Mouse (Mus musculus): Measurements from ENCODE around the gene Cep41. TPM values are rescaled to one million over a fixed set of nuclear protein-coding genes. Genes with fewer than 3 reads are reported as not detected.
A peak's percentile ranks its signal among the peaks of the same experiment; 100 is the strongest.

Gene Cep41
- polyA plus RNA-seq, 1 experiment from 2014 or later, result 20.6 TPM

- no peaks in the 10 kb centered on the region; the same call in 1 of the 2 replicates for H3K36me3 ChIP-seq (ENCODE audit: insufficient read depth, low read length)
- peaks cover 8% of the 10 kb centered on the region; the same call in 1 of the 2 replicates for H3K4me1 ChIP-seq (ENCODE audit: insufficient read depth, low read length)
- H3K4me3 ChIP-seq (ENCODE audit: low read length), result no peak overlapping the region
- 72% methylated on average over 6 of the region's 6 CpGs for WGBS
- no peaks in the 10 kb centered on the region for H3K27me3 ChIP-seq (ENCODE audit: insufficient read depth, low read length)
- H3K9me3 ChIP-seq (ENCODE audit: low read length), result no peaks in the 10 kb centered on the region
- H3K27ac ChIP-seq (ENCODE audit: low read length), result peak overlapping the region; percentile 71
- ATAC-seq (ENCODE audit: low FRiP score, low TSS enrichment), result no peak
- no peak overlapping the region for H3K4me2 ChIP-seq (replicated peaks; ENCODE audit: low read depth, low read length)
- no peak overlapping the region for H3K9ac ChIP-seq (replicated peaks; ENCODE audit: low read length)
These were observed 28.8 kb downstream of the Cep41 start for GRCm38 (mm10) chr6:30664776-30665175.

GRCm38 (mm10) chr6:30658619-30659018 lies 34.9 kb downstream of the Cep41 start:
- no peak for ATAC-seq (ENCODE audit: low FRiP score, low TSS enrichment)
- Histone ChIP-seq H3K27me3 (ENCODE audit: insufficient read depth, low read length) (no peaks in the 10 kb centered on the region), H3K9me3 (ENCODE audit: low read length) (no peaks in the 10 kb centered on the region), H3K27ac (ENCODE audit: low read length) (peak overlapping the region; percentile 14; the same call in 1 of the 2 replicates), H3K4me3 (ENCODE audit: low read length) (no peak overlapping the region), H3K9ac (replicated peaks; ENCODE audit: low read length) (no peak overlapping the region), H3K4me2 (replicated peaks; ENCODE audit: low read depth, low read length) (no peak overlapping the region), H3K4me1 (ENCODE audit: insufficient read depth, low read length) (peaks cover 34% of the 10 kb centered on the region), H3K36me3 (ENCODE audit: insufficient read depth, low read length) (no peaks in the 10 kb centered on the region; the same call in 1 of the 2 replicates)
- WGBS, result 64% methylated on average over 9 of the region's 9 CpGs

GRCm38 (mm10) chr6:30657279-30657678 lies 36.3 kb downstream of the Cep41 start:
- no peak for ATAC-seq (ENCODE audit: low FRiP score, low TSS enrichment)
- no peak overlapping the region for H3K4me2 ChIP-seq (replicated peaks; ENCODE audit: low read depth, low read length)
- H3K9ac ChIP-seq (replicated peaks; ENCODE audit: low read length), result no peak overlapping the region
- no peaks in the 10 kb centered on the region; the same call in 1 of the 2 replicates for H3K36me3 ChIP-seq (ENCODE audit: insufficient read depth, low read length)
- no peaks in the 10 kb centered on the region for H3K27me3 ChIP-seq (ENCODE audit: insufficient read depth, low read length)
- H3K27ac ChIP-seq (ENCODE audit: low read length), result peak overlapping the region; percentile 87
- WGBS, result 84% methylated on average over 12 of the region's 12 CpGs
- no peaks in the 10 kb centered on the region for H3K9me3 ChIP-seq (ENCODE audit: low read length)
- peaks cover 47% of the 10 kb centered on the region for H3K4me1 ChIP-seq (ENCODE audit: insufficient read depth, low read length)
- H3K4me3 ChIP-seq (ENCODE audit: low read length), result no peak overlapping the region

GRCm38 (mm10) chr6:30654932-30655331 lies 38.6 kb downstream of the Cep41 start:
- peak overlapping the region; percentile 9; the same call in 1 of the 2 replicates for H3K9ac ChIP-seq (replicated peaks; ENCODE audit: low read length)
- ATAC-seq (ENCODE audit: low FRiP score, low TSS enrichment), result no peak
- 74% methylated on average over 3 of the region's 3 CpGs for WGBS
- H3K4me2 ChIP-seq (replicated peaks; ENCODE audit: low read depth, low read length), result no peak overlapping the region
- no peaks in the 10 kb centered on the region for H3K27me3 ChIP-seq (ENCODE audit: insufficient read depth, low read length)
- no peaks in the 10 kb centered on the region for H3K9me3 ChIP-seq (ENCODE audit: low read length)
- no peaks in the 10 kb centered on the region for H3K36me3 ChIP-seq (ENCODE audit: insufficient read depth, low read length)
- no peak overlapping the region for H3K4me3 ChIP-seq (ENCODE audit: low read length)
- peaks cover 48% of the 10 kb centered on the region for H3K4me1 ChIP-seq (ENCODE audit: insufficient read depth, low read length)
- peak overlapping the region; percentile 87 for H3K27ac ChIP-seq (ENCODE audit: low read length)

GRCm38 (mm10) chr6:30654402-30654859 lies 39.1 kb downstream of the Cep41 start:
- no peaks in the 10 kb centered on the region for H3K36me3 ChIP-seq (ENCODE audit: insufficient read depth, low read length)
- no peak overlapping the region; the same call in 1 of the 2 replicates for H3K9ac ChIP-seq (replicated peaks; ENCODE audit: low read length)

GRCm38 (mm10) chr6:30653518-30653917 lies 40.0 kb downstream of the Cep41 start:
- H3K4me3 ChIP-seq (ENCODE audit: low read length), result no peak overlapping the region
- no peaks in the 10 kb centered on the region for H3K36me3 ChIP-seq (ENCODE audit: insufficient read depth, low read length)
- H3K9ac ChIP-seq (replicated peaks; ENCODE audit: low read length), result no peak overlapping the region
- H3K9me3 ChIP-seq (ENCODE audit: low read length), result no peaks in the 10 kb centered on the region
- peaks cover 49% of the 10 kb centered on the region for H3K4me1 ChIP-seq (ENCODE audit: insufficient read depth, low read length)
- WGBS, result 51% methylated on average over 6 of the region's 6 CpGs
- no peaks in the 10 kb centered on the region for H3K27me3 ChIP-seq (ENCODE audit: insufficient read depth, low read length)
- H3K27ac ChIP-seq (ENCODE audit: low read length), result peak overlapping the region; percentile 87
- H3K4me2 ChIP-seq (replicated peaks; ENCODE audit: low read depth, low read length), result no peak overlapping the region
- no peak for ATAC-seq (ENCODE audit: low FRiP score, low TSS enrichment)

More at GRCm38 (mm10) chr6:30654402-30654859, 39.1 kb downstream of the Cep41 start:
- no peak overlapping the region for H3K4me3 ChIP-seq (ENCODE audit: low read length)
- peaks cover 48% of the 10 kb centered on the region for H3K4me1 ChIP-seq (ENCODE audit: insufficient read depth, low read length)
- peak overlapping the region; percentile 87 for H3K27ac ChIP-seq (ENCODE audit: low read length)
- ATAC-seq (ENCODE audit: low FRiP score, low TSS enrichment), result peak; percentile 16; the same call in 1 of the 2 replicates
- WGBS, result 27% methylated on average over 6 of the region's 6 CpGs
- H3K9me3 ChIP-seq (ENCODE audit: low read length), result no peaks in the 10 kb centered on the region
- no peak overlapping the region for H3K4me2 ChIP-seq (replicated peaks; ENCODE audit: low read depth, low read length)
- no peaks in the 10 kb centered on the region for H3K27me3 ChIP-seq (ENCODE audit: insufficient read depth, low read length)

GRCm38 (mm10) chr6:30652425-30653188 lies 40.9 kb downstream of the Cep41 start:
- Histone ChIP-seq H3K27me3 (ENCODE audit: insufficient read depth, low read length) (no peaks in the 10 kb centered on the region), H3K9me3 (ENCODE audit: low read length) (no peaks in the 10 kb centered on the region), H3K36me3 (ENCODE audit: insufficient read depth, low read length) (no peaks in the 10 kb centered on the region), H3K4me2 (replicated peaks; ENCODE audit: low read depth, low read length) (no peak overlapping the region), H3K9ac (replicated peaks; ENCODE audit: low read length) (no peak overlapping the region; the same call in 1 of the 2 replicates), H3K27ac (ENCODE audit: low read length) (peak overlapping the region; percentile 87), H3K4me1 (ENCODE audit: insufficient read depth, low read length) (peaks cover 51% of the 10 kb centered on the region), H3K4me3 (ENCODE audit: low read length) (no peak overlapping the region)
- WGBS, result 34% methylated on average over 9 of the region's 9 CpGs
- ATAC-seq (ENCODE audit: low FRiP score, low TSS enrichment), result no peak; the same call in 1 of the 2 replicates

GRCm38 (mm10) chr6:30649651-30650296 lies 43.8 kb downstream of the Cep41 start:
- H3K27me3 ChIP-seq (ENCODE audit: insufficient read depth, low read length), result no peaks in the 10 kb centered on the region
- no peak overlapping the region for H3K9ac ChIP-seq (replicated peaks; ENCODE audit: low read length)
- no peak overlapping the region for H3K27ac ChIP-seq (ENCODE audit: low read length)
- H3K36me3 ChIP-seq (ENCODE audit: insufficient read depth, low read length), result no peaks in the 10 kb centered on the region
- H3K4me2 ChIP-seq (replicated peaks; ENCODE audit: low read depth, low read length), result no peak overlapping the region
- H3K4me1 ChIP-seq (ENCODE audit: insufficient read depth, low read length), result peaks cover 29% of the 10 kb centered on the region
- no peak for ATAC-seq (ENCODE audit: low FRiP score, low TSS enrichment)
- no peaks in the 10 kb centered on the region for H3K9me3 ChIP-seq (ENCODE audit: low read length)
- H3K4me3 ChIP-seq (ENCODE audit: low read length), result no peak overlapping the region
- WGBS, result 78% methylated on average over 11 of the region's 11 CpGs

GRCm38 (mm10) chr6:30645379-30645778 lies 48.2 kb downstream of the Cep41 start:
- Histone ChIP-seq H3K4me2 (replicated peaks; ENCODE audit: low read depth, low read length) (no peak overlapping the region), H3K9ac (replicated peaks; ENCODE audit: low read length) (no peak overlapping the region), H3K27ac (ENCODE audit: low read length) (no peak overlapping the region), H3K9me3 (ENCODE audit: low read length) (no peaks in the 10 kb centered on the region), H3K4me3 (ENCODE audit: low read length) (no peak overlapping the region), H3K36me3 (ENCODE audit: insufficient read depth, low read length) (no peaks in the 10 kb centered on the region), H3K4me1 (ENCODE audit: insufficient read depth, low read length) (peaks cover 18% of the 10 kb centered on the region), H3K27me3 (ENCODE audit: insufficient read depth, low read length) (no peaks in the 10 kb centered on the region)
- ATAC-seq (ENCODE audit: low FRiP score, low TSS enrichment), result no peak
- WGBS, result 82% methylated on average over 6 of the region's 6 CpGs

Measured in kidney, embryonic 16.5 days (tissue).